Mouse (Mus musculus): ENCODE measurements around the gene Gpr157. TPM values are rescaled to one million over a fixed set of nuclear protein-coding genes. Genes with fewer than 3 reads are reported as not detected.

Gene Gpr157
- polyA plus RNA-seq, 1 experiment from 2014 or later: 0.62 TPM

GRCm38 (mm10) chr4:150056171-150056570, 31.0 kb upstream of the Gpr157 start:
- no peak overlapping the region for H3K27ac ChIP-seq (replicated peaks)
- no peaks in the 10 kb centered on the region for H3K9me3 ChIP-seq (replicated peaks)
- DNase-seq (ENCODE audit: low spot score): no peak
- H3K4me1 ChIP-seq: peaks cover 6% of the 10 kb centered on the region; the same call in 1 of the 2 replicates
- H3K4me3 ChIP-seq: no peak overlapping the region
- H3K36me3 ChIP-seq: no peaks in the 10 kb centered on the region
- WGBS: 89% methylated on average over 7 of the region's 7 CpGs
- H3K27me3 ChIP-seq (ENCODE audit: low read depth, poor library complexity, severe bottlenecking): peaks cover 18% of the 10 kb centered on the region

GRCm38 (mm10) chr4:150057722-150058121, 29.4 kb upstream of the Gpr157 start:
- H3K27ac ChIP-seq (replicated peaks): no peak overlapping the region
- DNase-seq (ENCODE audit: low spot score): no peak
- no peaks in the 10 kb centered on the region for H3K9me3 ChIP-seq (replicated peaks)
- H3K4me1 ChIP-seq: peaks cover 6% of the 10 kb centered on the region; the same call in 1 of the 2 replicates
- no peak overlapping the region for H3K4me3 ChIP-seq
- H3K27me3 ChIP-seq (ENCODE audit: low read depth, poor library complexity, severe bottlenecking): peaks cover 14% of the 10 kb centered on the region
- H3K36me3 ChIP-seq: no peaks in the 10 kb centered on the region
- WGBS: 92% methylated on average over 12 of the region's 12 CpGs

- H3K36me3 ChIP-seq: no peaks in the 10 kb centered on the region
Observed at GRCm38 (mm10) chr4:150059841-150060468, 27.2 kb upstream of the Gpr157 start.

GRCm38 (mm10) chr4:150060469-150061170, 26.5 kb upstream of the Gpr157 start:
- peaks cover 6% of the 10 kb centered on the region; the same call in 1 of the 2 replicates for H3K4me1 ChIP-seq
- 0 out of 2 replicates have a peak overlapping the region, but pooled peaks have one; percentile 17 for H3K27ac ChIP-seq (replicated peaks)
- H3K27me3 ChIP-seq (ENCODE audit: low read depth, poor library complexity, severe bottlenecking): peaks cover 14% of the 10 kb centered on the region
- WGBS: 74% methylated on average over 23 of the region's 23 CpGs
- no peak for DNase-seq (ENCODE audit: low spot score)
- no peaks in the 10 kb centered on the region for H3K9me3 ChIP-seq (replicated peaks)
- H3K4me3 ChIP-seq: no peak overlapping the region
- no peaks in the 10 kb centered on the region for H3K36me3 ChIP-seq

More at GRCm38 (mm10) chr4:150059841-150060468, 27.2 kb upstream of the Gpr157 start:
- peaks cover 6% of the 10 kb centered on the region; the same call in 1 of the 2 replicates for H3K4me1 ChIP-seq
- peak overlapping the region; percentile 60; the same call in 1 of the 2 replicates for H3K27ac ChIP-seq (replicated peaks)
- no peak overlapping the region for H3K4me3 ChIP-seq
- WGBS: 59% methylated on average over 9 of the region's 9 CpGs
- no peak for DNase-seq (ENCODE audit: low spot score)
- peaks cover 14% of the 10 kb centered on the region for H3K27me3 ChIP-seq (ENCODE audit: low read depth, poor library complexity, severe bottlenecking)
- H3K9me3 ChIP-seq (replicated peaks): no peaks in the 10 kb centered on the region

- WGBS: 78% methylated on average over 16 of the region's 16 CpGs
- DNase-seq (ENCODE audit: low spot score): no peak
- Histone ChIP-seq H3K9me3 (replicated peaks) (no peaks in the 10 kb centered on the region), H3K27ac (replicated peaks) (no peak overlapping the region), H3K27me3 (ENCODE audit: low read depth, poor library complexity, severe bottlenecking) (peaks cover 14% of the 10 kb centered on the region), H3K4me3 (no peak overlapping the region), H3K4me1 (peaks cover 9% of the 10 kb centered on the region; the same call in 1 of the 2 replicates), H3K36me3 (no peaks in the 10 kb centered on the region)
Observed at GRCm38 (mm10) chr4:150061432-150062225, 25.5 kb upstream of the Gpr157 start.

- no peak for DNase-seq (ENCODE audit: low spot score)
- H3K4me1 ChIP-seq: peaks cover 19% of the 10 kb centered on the region; the same call in 1 of the 2 replicates
- no peaks in the 10 kb centered on the region for H3K36me3 ChIP-seq
- peaks cover 5% of the 10 kb centered on the region; the same call in 1 of the 2 replicates for H3K27me3 ChIP-seq (ENCODE audit: low read depth, poor library complexity, severe bottlenecking)
- H3K27ac ChIP-seq (replicated peaks): no peak overlapping the region
- H3K9me3 ChIP-seq (replicated peaks): no peaks in the 10 kb centered on the region
- WGBS: 79% methylated on average over 17 of the region's 17 CpGs
- no peak overlapping the region for H3K4me3 ChIP-seq
Observed at GRCm38 (mm10) chr4:150066706-150067323, 20.4 kb upstream of the Gpr157 start.

GRCm38 (mm10) chr4:150068216-150068615, 18.9 kb upstream of the Gpr157 start:
- 53% methylated on average over 12 of the region's 12 CpGs for WGBS
- Histone ChIP-seq H3K27ac (replicated peaks) (no peak overlapping the region), H3K4me1 (peaks cover 19% of the 10 kb centered on the region; the same call in 1 of the 2 replicates), H3K9me3 (replicated peaks) (no peaks in the 10 kb centered on the region), H3K27me3 (ENCODE audit: low read depth, poor library complexity, severe bottlenecking) (peaks cover 10% of the 10 kb centered on the region), H3K4me3 (no peak overlapping the region), H3K36me3 (no peaks in the 10 kb centered on the region)
- no peak for DNase-seq (ENCODE audit: low spot score)

- Histone ChIP-seq H3K4me3 (no peak overlapping the region), H3K4me1 (peaks cover 19% of the 10 kb centered on the region; the same call in 1 of the 2 replicates), H3K27me3 (ENCODE audit: low read depth, poor library complexity, severe bottlenecking) (peaks cover 10% of the 10 kb centered on the region), H3K9me3 (replicated peaks) (no peaks in the 10 kb centered on the region), H3K36me3 (no peaks in the 10 kb centered on the region), H3K27ac (replicated peaks) (0 out of 2 replicates have a peak overlapping the region, but pooled peaks have one; percentile 28)
- no peak for DNase-seq (ENCODE audit: low spot score)
- 73% methylated on average over 8 of the region's 8 CpGs for WGBS
Observed at GRCm38 (mm10) chr4:150070136-150070535, 17.0 kb upstream of the Gpr157 start.

GRCm38 (mm10) chr4:150072416-150073101, 14.6 kb upstream of the Gpr157 start:
- Histone ChIP-seq H3K27me3 (ENCODE audit: low read depth, poor library complexity, severe bottlenecking) (peaks cover 10% of the 10 kb centered on the region), H3K9me3 (replicated peaks) (no peaks in the 10 kb centered on the region), H3K4me3 (no peak overlapping the region), H3K36me3 (no peaks in the 10 kb centered on the region), H3K27ac (replicated peaks) (no peak overlapping the region), H3K4me1 (peaks cover 22% of the 10 kb centered on the region; the same call in 1 of the 2 replicates)
- DNase-seq (ENCODE audit: low spot score): no peak
- WGBS: 55% methylated on average over 15 of the region's 15 CpGs

- 12% methylated on average over 8 of the region's 8 CpGs for WGBS
- Histone ChIP-seq H3K4me3 (no peak overlapping the region), H3K9me3 (replicated peaks) (no peaks in the 10 kb centered on the region), H3K36me3 (no peaks in the 10 kb centered on the region), H3K27ac (replicated peaks) (no peak overlapping the region), H3K4me1 (peaks cover 21% of the 10 kb centered on the region; the same call in 1 of the 2 replicates), H3K27me3 (ENCODE audit: low read depth, poor library complexity, severe bottlenecking) (peaks cover 10% of the 10 kb centered on the region)
- peak; percentile 49 for DNase-seq (ENCODE audit: low spot score)
Observed at GRCm38 (mm10) chr4:150073102-150073473, 14.1 kb upstream of the Gpr157 start.

GRCm38 (mm10) chr4:150075350-150075749, 11.8 kb upstream of the Gpr157 start:
- H3K4me3 ChIP-seq: no peak overlapping the region
- WGBS: 90% methylated on average over 7 of the region's 7 CpGs
- no peaks in the 10 kb centered on the region for H3K36me3 ChIP-seq
- peaks cover 5% of the 10 kb centered on the region; the same call in 1 of the 2 replicates for H3K27me3 ChIP-seq (ENCODE audit: low read depth, poor library complexity, severe bottlenecking)
- H3K27ac ChIP-seq (replicated peaks): no peak overlapping the region
- peaks cover 7% of the 10 kb centered on the region; the same call in 1 of the 2 replicates for H3K4me1 ChIP-seq
- no peak for DNase-seq (ENCODE audit: low spot score)
- H3K9me3 ChIP-seq (replicated peaks): no peaks in the 10 kb centered on the region
